Mouse (Mus musculus): Measurements from ENCODE around the gene Itpr1.

Gene Itpr1

DNA sequence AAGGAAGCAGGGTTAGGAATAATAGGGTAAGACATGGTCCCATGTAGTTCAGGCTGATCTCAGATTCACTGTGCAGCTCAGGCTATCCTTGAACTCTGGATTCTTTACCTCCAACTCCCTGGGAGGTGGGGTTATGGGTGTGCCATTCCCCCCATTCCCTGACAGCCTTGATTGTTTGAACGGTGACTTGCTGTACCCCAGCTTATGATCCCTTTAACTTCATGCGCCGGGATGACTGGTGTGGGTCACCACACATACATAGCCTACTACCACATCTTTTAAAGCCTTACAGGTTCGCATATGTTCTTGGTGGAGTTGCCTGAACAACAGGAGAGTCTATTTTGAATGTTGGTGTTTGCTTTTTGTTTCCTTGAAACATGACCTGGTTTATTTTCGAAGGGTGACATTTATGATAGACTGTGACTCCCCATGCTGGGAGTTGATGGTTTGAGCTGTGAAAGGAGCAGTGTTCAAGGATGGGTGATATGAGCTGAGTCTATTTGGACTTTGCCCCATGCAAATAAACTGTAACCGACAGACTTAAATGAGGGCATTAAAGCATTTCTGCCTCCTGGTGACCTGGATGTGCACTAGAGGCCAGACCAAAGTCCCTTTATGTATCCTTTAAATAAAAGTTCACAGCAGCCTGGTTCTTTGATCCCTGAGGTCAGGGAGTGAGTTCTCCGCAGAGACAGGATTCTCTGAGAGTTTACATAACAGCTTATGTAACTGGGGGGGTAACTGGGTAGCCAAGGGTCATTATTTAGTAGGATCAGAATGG lies 273.5 kb downstream of the Itpr1 start:
- no peak for DNase-seq

DNA sequence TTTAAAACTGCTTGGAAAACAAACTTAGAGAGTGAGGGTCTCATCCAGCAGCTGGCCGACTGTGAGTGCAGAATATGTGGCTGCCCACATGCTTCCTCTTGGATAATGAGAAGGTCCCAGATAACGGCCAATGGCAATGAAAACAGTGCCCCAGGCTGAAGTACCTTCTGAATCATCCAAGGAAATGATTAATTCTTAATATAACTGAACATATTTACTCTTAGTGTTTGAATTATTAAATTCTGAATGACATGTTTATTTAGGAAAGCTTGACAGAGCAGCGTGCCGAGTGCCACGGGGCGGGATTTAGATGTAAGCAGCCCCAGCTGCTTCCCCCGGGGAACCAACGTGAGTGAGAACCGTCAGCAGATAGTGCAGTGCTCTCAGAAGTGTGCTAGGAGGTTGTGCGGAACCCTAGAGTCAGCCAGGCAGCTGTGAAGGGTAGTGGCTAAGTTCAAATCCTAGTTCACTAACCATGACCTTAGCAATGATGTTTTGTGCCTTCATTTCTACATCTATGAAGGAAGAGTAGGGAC lies 274.5 kb downstream of the Itpr1 start:
- DNase-seq, result no peak

DNA sequence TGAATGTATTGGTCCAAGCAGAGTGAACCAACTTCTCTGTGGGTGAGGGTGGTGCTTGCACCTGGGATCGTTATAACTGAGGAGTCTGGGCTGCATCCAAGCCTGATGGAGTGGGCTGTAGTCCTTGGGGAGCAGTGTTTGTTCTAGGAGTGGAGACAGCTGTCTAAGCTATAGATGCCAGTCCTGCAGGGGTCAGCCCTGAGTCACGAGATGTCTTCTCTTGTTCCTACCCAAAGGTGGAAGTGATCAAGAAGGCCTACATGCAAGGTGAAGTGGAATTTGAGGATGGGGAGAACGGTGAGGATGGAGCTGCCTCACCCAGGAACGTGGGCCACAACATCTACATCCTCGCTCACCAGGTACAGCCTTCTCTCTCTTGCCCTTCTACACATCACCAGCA lies 275.4 kb downstream of the Itpr1 start:
- peak; percentile 44 to 49 for DNase-seq

DNA sequence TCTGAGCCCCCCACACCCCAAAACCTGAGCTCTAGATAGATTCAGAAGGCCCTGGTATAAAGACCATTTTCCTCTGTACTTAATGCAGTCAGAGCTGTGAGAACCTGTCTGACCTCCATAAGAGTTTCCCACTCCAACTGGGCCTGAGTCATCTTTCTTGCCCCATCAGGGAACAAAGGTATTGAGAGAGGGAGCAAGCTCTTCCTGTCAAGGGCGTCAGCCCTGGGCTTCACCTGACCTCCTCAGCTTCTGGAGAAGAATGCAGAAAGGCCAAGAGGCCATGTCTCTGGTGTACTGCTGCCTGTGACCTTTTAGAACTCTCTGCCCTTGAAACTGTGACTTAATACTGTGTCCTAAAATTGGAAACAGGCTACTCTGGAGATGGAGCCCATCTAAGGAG lies 279.1 kb downstream of the Itpr1 start:
- DNase-seq, result no peak

DNA sequence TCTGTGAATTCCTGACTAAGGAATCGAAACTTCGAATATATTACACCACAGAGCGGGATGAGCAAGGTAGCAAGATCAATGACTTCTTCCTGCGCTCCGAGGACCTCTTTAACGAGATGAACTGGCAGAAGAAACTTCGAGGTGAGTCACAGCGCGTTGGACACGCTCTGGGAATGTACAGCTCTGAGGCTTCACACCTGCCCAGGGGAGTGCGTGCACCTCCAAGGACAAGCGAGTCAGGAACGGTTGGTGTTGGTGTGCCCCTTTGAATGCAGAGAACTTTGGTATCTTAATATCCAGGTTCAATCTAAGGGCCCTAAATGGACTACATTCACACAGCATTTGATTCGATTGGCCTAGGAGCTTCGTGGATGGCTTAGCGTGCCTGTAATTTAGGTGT lies 280.9 kb downstream of the Itpr1 start:
- DNase-seq, result no peak

DNA sequence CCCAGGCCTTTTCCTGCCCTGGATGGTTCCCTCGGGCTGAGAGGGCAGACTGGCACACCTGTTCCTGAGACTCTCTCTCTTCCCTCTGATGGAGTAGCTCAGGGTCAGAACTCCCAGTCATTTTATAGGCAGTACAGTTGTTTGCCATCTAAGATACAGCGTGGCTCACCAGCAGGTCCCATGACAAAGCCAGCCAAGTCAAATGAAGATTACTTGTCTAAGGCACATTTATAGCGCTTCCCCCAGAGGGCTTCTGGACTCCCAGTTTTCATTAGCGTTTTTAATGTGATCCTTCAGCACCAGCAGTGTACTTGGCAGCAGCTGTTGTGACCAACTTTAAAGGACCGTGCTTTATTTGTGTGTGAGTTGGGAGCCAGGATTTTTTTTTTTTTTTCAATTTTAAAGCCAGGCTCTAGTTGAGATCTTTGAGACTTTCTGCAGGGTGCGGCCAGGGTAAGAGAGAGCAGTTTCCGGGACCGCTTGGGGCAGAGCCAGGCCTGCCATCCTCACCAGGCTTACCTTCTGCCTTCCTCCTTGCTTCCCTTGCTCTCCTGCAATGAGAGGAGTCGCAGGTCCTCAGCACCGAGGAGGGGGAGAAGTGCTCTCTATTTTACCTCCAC lies 281.4 kb downstream of the Itpr1 start:
- no peak for DNase-seq

DNA sequence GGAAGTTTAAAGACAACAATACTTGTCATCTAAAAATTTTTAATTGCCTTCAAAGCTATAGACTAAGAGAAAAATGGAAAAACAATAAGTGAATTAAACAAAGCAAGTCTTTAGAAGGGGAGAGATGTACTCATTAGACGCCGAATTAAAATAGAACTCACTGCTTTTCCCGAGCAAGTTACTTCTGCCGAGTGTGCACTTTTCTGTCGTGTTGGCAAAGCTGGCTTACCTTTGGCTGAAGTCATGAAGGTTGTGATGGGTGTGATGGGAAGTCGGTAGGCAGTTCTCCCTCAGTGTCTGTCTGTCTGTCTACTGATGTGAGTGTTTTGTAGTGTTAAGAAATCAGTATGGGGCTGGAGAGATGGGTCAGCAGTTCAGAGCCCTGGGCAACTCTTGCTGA lies 282.1 kb downstream of the Itpr1 start:
- DNase-seq, result no peak

DNA sequence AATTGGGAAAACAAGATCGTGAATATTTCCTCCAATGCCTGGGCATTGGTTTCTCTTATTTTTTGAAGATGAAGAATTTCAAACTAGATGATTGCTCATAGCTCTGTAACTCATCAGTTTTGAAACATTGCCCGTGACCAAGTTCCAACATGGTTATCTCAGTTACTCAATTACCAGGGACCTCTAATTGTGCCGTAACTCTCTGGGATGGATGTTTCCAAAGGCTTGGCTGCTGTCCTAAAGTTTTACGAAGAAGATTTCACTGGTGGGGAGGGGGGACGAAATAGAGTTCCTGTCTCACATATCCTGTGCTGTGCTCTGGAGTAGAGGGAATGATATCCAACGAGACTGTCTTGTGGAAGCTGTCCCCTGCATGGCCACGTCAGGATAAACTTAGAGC lies 285.2 kb downstream of the Itpr1 start:
- DNase-seq, result no peak

DNA sequence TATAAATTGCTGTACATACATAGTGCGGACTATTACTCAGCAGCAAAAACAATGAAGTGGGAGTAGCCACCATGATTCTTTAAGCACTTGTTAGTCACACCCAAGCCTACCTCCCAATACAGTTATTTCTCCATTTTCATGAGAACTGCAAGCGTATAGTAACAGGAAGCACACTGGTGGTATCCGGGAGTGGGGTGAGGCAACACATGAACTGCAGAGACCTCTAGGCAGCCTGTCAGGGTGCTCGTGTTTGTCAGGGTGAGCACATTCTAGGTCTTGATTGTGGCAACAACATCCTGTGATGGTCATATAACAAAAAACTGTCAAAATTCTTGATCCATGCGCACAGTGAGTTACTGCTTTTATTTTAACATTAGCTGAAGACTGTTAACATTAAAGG lies 290.8 kb downstream of the Itpr1 start:
- no peak for DNase-seq

DNA sequence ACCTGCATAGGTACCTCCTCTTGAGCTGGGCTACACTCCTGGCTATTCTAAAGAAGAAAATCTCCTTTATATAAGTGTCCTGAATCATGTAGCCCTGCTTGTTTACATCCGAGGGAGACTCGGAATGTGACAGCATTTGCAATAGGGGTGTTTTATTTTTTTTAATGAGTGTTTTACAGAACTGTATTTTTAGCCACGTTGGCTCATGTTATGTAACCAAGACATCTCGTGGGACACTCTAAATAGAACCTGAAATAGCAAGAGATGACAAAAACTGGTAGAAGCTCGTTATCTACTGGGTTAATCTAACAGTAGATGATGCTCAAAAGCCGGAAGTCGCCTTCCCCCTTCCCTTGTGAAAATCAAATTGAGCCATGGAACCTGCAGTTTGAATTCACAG lies 291.8 kb downstream of the Itpr1 start:
- DNase-seq, result no peak

DNA sequence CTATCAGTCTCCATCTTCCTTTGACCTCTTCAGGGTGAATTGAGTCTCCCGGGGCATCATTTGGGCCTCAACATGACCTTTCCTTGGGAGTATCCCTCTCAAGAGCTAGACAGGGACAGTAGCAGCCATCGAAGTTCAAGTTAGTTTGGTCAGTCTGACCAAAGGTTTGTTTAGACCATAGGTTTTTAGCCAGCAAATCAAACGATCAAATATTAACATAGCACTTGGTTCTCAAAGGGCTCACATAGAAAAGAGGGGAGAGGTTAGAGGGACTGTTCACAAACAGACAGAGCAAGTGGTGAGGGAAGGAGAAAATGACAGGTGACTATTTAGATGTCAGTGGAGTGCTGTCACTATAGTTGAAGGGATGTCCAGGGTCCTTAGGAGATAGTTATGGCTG lies 293.3 kb downstream of the Itpr1 start:
- no peak for DNase-seq

DNA sequence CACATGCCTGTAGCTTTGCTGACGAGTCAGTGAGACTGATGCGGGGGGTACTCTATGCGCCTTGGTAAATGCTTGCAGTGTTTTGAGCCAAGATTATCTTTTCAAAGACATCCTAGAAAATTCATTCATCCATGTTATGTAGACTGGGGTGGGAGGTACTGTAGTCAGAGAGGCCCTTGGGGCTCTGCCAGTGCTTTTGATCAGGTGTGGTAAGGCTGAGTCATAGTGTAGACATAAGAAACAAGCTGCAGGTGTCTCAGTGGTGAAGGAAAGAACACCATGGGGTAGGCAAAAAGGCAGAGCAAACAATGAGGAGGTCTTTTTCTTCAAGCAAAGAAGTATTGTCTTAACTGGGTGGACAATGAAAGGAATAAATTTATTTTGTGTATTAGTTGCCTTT lies 294.4 kb downstream of the Itpr1 start:
- no peak for DNase-seq

DNA sequence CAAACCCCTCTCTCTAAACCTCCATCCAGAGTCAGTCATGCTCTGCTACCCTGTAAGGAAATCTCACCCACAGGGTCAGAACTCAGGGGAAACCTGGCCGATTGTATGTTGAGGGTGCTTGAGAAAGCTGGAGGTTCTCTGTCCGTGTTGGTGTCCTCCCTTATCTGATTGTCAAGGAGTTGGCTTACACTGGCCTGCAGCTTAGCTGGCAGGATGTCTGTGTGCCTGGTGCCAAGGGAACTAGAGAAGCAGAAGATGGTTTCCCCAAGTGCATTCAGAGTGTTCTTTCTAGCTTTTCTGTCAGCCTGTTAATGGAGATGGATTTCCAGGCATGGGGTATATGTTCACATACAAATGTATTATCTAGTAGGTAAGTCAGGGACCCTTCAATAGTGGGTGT lies 296.4 kb downstream of the Itpr1 start:
- no peak for DNase-seq

DNA sequence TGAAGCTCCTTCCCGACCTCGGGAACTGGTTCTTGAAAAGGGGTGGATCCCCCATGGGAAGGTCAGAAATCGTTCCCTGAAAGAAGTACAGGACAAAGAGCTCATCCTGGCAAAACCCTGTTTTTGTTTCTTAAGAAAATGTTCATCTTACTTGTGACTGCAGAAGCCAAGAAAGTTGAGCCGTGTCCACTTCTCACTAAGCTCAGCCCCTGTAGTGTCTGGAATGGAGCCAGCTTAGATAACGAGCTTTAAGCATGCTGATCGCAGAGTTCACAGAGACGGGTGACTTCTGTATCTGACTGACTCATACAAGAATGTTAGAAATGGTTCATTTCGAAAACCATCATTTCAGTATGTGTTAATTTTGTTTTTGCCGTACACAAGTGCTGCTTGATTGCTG lies 297.2 kb downstream of the Itpr1 start:
- no peak for DNase-seq

DNA sequence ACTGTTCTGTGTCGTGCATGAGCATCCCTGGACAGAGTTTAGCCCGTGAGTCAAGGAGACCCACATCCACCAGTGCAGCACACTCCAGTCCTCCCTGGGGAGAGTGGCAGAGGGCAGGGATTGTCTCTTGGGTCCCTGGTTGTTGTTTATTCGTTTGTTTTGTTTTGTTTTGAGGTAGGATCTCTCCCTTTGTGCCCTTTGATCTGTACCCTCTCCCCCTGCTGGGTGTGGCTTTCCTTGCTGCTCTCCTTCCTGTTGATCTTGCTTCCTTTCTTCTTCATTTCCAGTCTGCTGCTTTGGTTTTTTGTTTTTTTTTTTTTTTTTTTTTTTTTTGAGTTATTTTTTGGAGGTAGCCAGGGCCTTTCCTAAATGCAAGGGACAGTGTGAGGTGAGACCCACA lies 299.2 kb downstream of the Itpr1 start:
- no peak for DNase-seq

DNA sequence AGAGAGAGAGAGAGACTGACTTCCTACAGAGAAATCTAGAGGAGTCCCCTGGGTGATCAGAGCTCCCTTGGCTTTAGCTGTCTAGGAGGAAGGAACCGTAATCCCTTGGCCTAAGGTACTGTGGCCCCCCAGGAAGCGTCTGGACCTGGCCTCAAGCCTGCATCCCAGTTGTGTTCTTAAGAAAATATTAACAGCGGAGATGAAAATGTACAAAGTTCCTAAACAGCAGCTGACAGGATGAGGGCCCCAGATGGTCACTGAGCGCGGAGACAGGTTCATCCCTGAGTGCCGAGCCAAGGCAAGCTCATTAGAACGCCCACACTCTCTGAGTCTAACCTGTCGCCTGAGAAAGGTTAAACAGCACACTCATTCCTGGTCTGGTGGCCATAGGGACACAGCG lies 300.1 kb downstream of the Itpr1 start:
- DNase-seq, result no peak

DNA sequence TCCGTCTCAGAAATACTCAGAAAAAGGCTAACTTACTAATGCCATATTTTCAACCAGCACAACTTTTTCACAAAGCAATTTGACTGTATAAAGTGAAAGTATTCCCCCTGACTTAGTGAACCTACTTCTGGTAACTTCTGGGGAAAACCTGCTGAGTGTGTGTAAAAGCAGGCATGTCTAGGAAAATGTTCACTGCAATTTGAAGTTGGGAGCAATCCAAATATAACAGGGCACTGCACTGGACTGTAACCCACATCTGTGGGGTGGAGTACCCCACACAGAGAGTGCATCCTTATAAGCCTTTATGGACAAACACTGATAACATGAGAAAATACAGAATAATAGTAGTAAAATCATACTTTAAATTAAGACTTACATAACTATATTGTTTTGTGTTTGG lies 303.4 kb downstream of the Itpr1 start:
- no peak for DNase-seq

DNA sequence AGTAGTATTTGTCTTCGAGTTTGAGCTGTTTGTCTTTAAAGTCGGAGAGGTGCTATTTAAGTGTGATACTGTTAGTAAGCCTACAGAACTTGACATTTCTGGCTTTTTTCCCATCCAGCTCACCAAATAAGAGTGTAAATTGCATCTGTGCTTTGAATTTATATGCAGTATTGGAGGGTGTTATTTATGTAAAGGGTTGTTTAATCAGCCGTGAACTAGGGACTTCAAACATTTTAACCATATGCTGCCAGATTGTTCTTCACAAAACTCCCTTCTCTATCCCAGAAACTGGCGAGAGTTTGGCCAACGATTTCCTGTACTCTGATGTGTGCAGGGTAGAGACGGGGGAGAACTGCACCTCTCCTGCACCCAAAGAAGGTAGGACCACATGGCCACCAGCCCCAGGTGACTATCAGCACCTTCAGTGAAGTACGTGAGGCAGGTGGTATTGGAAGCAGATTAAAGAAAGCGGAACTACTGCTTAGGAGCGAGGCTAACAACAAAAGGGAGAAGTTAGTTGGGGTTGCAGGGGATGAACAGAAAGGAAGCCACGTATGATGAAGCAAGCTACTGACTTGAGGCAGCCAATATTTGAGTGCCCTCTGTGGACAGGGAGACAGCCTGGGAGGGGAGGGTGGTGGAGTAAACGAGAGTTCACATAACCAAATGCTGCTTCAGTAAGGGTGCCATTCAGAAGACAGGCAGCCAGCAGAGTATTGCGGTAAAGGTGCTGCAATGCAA lies 304.5 kb downstream of the Itpr1 start:
- peak; percentile 18 to 25 for DNase-seq

DNA sequence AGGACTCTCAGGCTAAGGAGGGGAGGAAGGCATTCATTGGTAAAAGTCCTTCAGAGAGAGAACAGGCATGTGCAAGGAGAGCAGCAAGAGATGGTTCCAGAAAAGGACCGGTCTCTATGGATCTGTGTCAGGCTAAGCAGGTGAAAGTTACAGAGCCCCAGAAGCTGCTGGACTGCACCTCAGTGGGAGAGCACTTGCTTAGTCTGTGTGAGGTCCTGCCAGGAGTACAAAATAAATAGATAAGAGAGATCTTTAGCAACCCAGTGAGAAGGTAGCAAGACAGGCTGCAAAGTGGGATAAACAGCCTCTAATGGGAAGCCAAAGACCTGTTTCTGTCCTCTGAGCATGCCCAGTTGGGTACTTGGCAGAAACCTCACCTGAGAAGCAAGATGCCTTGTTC lies 305.1 kb downstream of the Itpr1 start:
- no peak for DNase-seq

DNA sequence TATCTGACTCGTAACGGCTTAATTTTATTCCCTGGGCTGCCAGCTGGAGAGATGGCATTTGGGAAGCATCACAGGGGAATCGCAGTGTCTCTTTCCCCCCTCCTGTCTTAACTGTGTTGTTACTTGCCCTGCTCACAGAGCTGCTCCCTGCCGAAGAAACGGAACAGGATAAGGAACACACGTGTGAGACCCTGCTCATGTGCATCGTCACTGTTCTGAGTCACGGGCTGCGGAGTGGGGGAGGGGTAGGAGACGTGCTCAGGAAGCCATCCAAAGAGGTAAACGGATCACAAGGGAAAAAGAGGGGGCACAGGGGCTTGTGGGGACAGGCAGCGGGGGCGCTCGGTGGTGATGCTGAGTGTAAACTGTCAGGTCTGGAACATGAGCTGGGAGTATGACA lies 305.7 kb downstream of the Itpr1 start:
- DNase-seq, result no peak

DNA sequence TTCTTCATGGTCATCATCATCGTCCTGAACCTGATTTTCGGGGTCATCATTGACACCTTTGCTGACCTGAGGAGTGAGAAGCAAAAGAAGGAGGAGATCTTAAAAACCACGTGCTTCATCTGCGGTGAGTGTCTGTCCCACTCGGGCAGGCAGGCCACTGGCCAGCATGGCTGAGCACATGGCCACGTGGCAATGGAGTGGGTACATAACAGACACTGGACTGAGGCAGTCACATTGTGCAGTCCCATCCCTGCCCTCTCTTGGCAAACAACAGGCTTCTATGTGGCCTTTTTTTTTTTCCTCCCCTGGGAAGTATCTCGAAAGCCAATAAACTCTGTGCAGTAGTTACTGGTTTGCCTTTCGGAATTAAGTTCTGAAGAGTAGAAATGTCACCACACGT lies 306.4 kb downstream of the Itpr1 start:
- DNase-seq, result no peak

DNA sequence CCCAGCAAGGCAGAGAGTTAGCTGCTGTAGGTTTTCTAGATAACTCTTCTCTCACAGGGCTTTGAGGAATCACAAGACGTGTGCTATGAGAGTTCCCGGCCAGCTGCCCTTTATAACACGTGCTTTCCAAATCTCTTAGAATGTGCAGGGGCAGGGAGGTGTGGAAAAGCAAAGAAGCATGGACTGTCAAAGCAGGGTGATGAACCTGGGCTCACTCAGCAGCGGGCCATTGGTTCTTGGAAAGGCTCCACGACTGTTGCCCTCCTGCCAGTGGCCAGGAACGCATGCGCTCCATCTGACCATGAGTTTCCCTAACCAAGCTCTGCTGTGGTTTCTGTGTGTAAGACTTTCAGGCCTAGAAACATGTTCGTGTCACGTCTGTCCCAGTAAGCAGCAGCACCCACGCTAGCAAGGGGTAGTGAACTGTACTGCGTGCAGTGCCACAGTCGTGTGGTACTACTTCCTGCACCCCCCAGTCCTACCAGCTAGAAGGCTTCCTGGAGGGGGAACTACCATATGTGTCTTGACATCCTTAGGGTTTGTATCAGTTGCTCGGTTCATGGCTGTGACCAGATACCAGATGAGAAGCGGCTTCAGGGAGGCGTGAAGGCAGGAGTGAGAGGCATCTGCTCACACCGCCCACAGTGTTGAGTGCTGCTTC lies 311.2 kb downstream of the Itpr1 start:
- no peak for DNase-seq

DNA sequence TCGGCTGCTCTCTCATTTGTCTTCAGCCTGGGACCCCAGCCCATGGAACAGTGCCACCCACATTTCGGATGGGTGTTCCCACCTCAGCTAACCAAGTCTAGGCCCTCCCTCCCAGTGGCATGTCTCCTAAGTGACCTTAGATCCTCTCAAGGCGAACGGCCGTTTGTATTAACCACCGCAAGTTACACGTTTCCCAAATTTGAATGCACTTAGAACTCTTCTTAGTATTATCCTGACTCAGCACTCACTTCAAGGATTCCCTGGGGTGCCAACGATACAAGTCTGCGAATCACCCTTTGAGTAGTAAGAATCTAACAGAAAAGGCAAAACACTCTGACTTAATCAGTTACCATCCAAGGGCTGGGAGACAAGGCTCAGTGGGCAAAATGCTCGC lies 311.7 kb downstream of the Itpr1 start:
- DNase-seq, result no peak

DNA sequence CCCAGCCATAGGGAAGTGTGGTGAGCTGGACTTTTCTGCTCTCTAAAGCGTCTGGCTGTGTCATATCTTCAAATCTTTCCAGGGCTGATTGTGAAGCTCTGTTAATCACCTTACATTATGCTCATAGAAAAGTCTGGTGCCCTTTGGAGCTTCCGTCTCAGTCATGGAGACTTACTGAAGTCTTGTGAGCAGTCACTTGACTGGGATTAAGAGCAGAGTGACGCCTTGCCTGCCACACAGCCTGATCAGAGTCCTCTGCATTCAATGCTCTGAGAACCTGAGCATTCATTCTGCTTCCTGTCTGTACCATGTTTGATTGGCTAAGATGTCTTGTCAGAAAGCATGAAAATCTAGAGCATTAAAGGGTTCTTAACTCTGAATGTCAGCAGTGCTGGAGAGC lies 314.7 kb downstream of the Itpr1 start:
- DNase-seq, result no peak
